Comparison of ENCODE assay signal across 10 mouse cellular contexts in genomic region chr10:120128601-120129277, GRCm38 (mm10). TPM values are rescaled to one million over a fixed set of nuclear protein-coding genes. Genes with fewer than 3 reads are reported as not detected.
DNase-seq lines count a peak whose midpoint lies in the region; ATAC-seq and TF ChIP-seq lines count a peak whose summit lies in the region.
"Had no signal": no experiment of that assay in that cellular context is flagged by ENCODE, and none has a peak within 500 bp of the region (broad histone marks: within the 10 kb centered on the region; RNA-seq: fewer than 3 reads in every experiment).

No protein-coding gene starts in this region.

- no peaks in the 10 kb centered on the region for H3K4me1 ChIP-seq in heart, embryonic 14.5 days (ENCODE audit: control insufficient read depth in 2 of 2, insufficient read depth in 2 of 2, low read length in 2 of 2)
- H3K4me1 ChIP-seq in intestine, embryonic 16.5 days (ENCODE audit: control insufficient read depth, insufficient read depth, low read length) = no peaks in the 10 kb centered on the region
- peaks cover 7% of the 10 kb centered on the region for H3K4me1 ChIP-seq in limb, embryonic 13.5 days
- no peaks in the 10 kb centered on the region; the same call in 1 of the 2 replicates for H3K4me1 ChIP-seq in forebrain, embryonic 12.5 days
- H3K4me1 ChIP-seq: liver, embryonic 13.5 days had no signal

- DNase-seq in heart, postnatal 36 days = no peak
- peak; percentile 11 for DNase-seq in brain, embryonic 14.5 days (ENCODE audit: low read depth)
- DNase-seq in left cerebral cortex, adult 11 months (ENCODE audit: low spot score) = no peak
- DNase-seq in left cerebral cortex, postnatal 14 days (ENCODE audit: low spot score in 2 of 2) = no peak
- DNase-seq: liver, embryonic 13.5 days; right cerebral cortex, postnatal 25 days had no signal

- peak overlapping the region; percentile 44 for H3K4me2 ChIP-seq in heart, embryonic 14.5 days (ENCODE audit: low read length)
- peak overlapping the region; percentile 47 for H3K4me2 ChIP-seq in intestine, embryonic 16.5 days (ENCODE audit: low read depth, low read length)
- peak overlapping the region; percentile 29 for H3K4me2 ChIP-seq in limb, embryonic 13.5 days (replicated peaks)
- H3K4me2 ChIP-seq in forebrain, embryonic 12.5 days = no peak overlapping the region
- H3K4me2 ChIP-seq: liver, embryonic 13.5 days had no signal

- H3K36me3 ChIP-seq in heart, embryonic 14.5 days (ENCODE audit: control insufficient read depth, insufficient read depth, low read length) = no peaks in the 10 kb centered on the region
- no peaks in the 10 kb centered on the region for H3K36me3 ChIP-seq in intestine, embryonic 16.5 days (ENCODE audit: control insufficient read depth, insufficient read depth, low read length)
- no peaks in the 10 kb centered on the region for H3K36me3 ChIP-seq in limb, embryonic 13.5 days
- H3K36me3 ChIP-seq in forebrain, embryonic 12.5 days (replicated peaks) = no peaks in the 10 kb centered on the region
- H3K36me3 ChIP-seq: liver, embryonic 13.5 days had no signal

- WGBS in heart, embryonic 14.5 days = 44% methylated on average over 13 of the region's 13 CpGs
- WGBS in intestine, embryonic 16.5 days = 33% methylated on average over 13 of the region's 13 CpGs
- WGBS in limb, embryonic 13.5 days = 33% methylated on average over 13 of the region's 13 CpGs
- WGBS in forebrain, embryonic 12.5 days = 54% methylated on average over 13 of the region's 13 CpGs

- H3K4me3 ChIP-seq in heart, embryonic 14.5 days (ENCODE audit: control insufficient read depth in 1 of 2, insufficient read depth in 1 of 2, low read depth in 1 of 2, low read length in 2 of 2) = no peak overlapping the region
- H3K4me3 ChIP-seq in intestine, embryonic 16.5 days (ENCODE audit: low read length) = peak overlapping the region; percentile 13; the same call in 1 of the 2 replicates
- no peak overlapping the region for H3K4me3 ChIP-seq in limb, embryonic 13.5 days
- H3K4me3 ChIP-seq in forebrain, embryonic 12.5 days (replicated peaks) = no peak overlapping the region
- H3K4me3 ChIP-seq: liver, embryonic 13.5 days had no signal

- H3K9me3 ChIP-seq in heart, embryonic 14.5 days (ENCODE audit: control insufficient read depth, low read length) = no peaks in the 10 kb centered on the region
- no peaks in the 10 kb centered on the region for H3K9me3 ChIP-seq in intestine, embryonic 16.5 days (ENCODE audit: control insufficient read depth, low read length)
- no peaks in the 10 kb centered on the region for H3K9me3 ChIP-seq in limb, embryonic 13.5 days
- no peaks in the 10 kb centered on the region for H3K9me3 ChIP-seq in forebrain, embryonic 12.5 days
- H3K9me3 ChIP-seq: liver, embryonic 13.5 days had no signal

- no peak for ATAC-seq in heart, embryonic 14.5 days (ENCODE audit: insufficient number of reproducible peaks, insufficient read depth, low FRiP score, low read depth)
- ATAC-seq in intestine, embryonic 16.5 days = no peak
- ATAC-seq in limb, embryonic 13.5 days (ENCODE audit: low FRiP score, low read depth) = no peak
- ATAC-seq in forebrain, embryonic 12.5 days (ENCODE audit: low FRiP score) = no peak

- H3K9ac ChIP-seq in heart, embryonic 14.5 days (ENCODE audit: low read length) = no peak overlapping the region
- H3K9ac ChIP-seq in intestine, embryonic 16.5 days (ENCODE audit: low read depth, low read length) = 0 out of 2 replicates have a peak overlapping the region, but pooled peaks have one; percentile 12
- no peak overlapping the region for H3K9ac ChIP-seq in limb, embryonic 13.5 days
- H3K9ac ChIP-seq in forebrain, embryonic 12.5 days = no peak overlapping the region
- H3K9ac ChIP-seq: liver, embryonic 13.5 days had no signal

- H3K27ac ChIP-seq in heart, embryonic 14.5 days (replicated peaks in 1 of 2; ENCODE audit: control insufficient read depth in 1 of 2, insufficient read depth in 1 of 2, low read depth in 2 of 2, low read length in 2 of 2) = no peak overlapping the region
- no peak overlapping the region for H3K27ac ChIP-seq in intestine, embryonic 16.5 days (ENCODE audit: low read length)
- H3K27ac ChIP-seq in limb, embryonic 13.5 days = no peak overlapping the region
- H3K27ac ChIP-seq in forebrain, embryonic 12.5 days = no peak overlapping the region
- H3K27ac ChIP-seq: liver, embryonic 13.5 days had no signal

- no peak for TF ChIP-seq POLR2A in brain, embryonic 14.5 days (IDR thresholded peaks at IDR 0.05; ENCODE audit: borderline replicate concordance, extremely low read depth, insufficient read depth, insufficient read length, poor library complexity, severe bottlenecking)

- no peak for TF ChIP-seq CTCF in brain, embryonic 14.5 days (IDR thresholded peaks at IDR 0.05; ENCODE audit: borderline replicate concordance, extremely low read depth, insufficient read depth, insufficient read length)

- intact Hi-C loops in heart, postnatal 36 days (cut with DNase I) = no loop called here
- intact Hi-C loops in left cerebral cortex, postnatal 14 days (cut with DNase I) = loop anchor here (5.0 to 10.0 kb wide), 3 partner anchors 244 to 481 kb away; no protein-coding TSS in a partner anchor

- no peaks in the 10 kb centered on the region for H3K27me3 ChIP-seq in heart, embryonic 14.5 days (ENCODE audit: control insufficient read depth, insufficient read depth, low read length)
- no peaks in the 10 kb centered on the region for H3K27me3 ChIP-seq in intestine, embryonic 16.5 days (replicated peaks; ENCODE audit: control insufficient read depth, insufficient read depth, low read length)
- 0 out of 2 replicates have a peak, but pooled peaks cover 6% of the 10 kb centered on the region for H3K27me3 ChIP-seq in limb, embryonic 13.5 days
- H3K27me3 ChIP-seq in forebrain, embryonic 12.5 days = 0 out of 2 replicates have a peak, but pooled peaks cover 4% of the 10 kb centered on the region

RNA-seq across cellular contexts. Expression of gene Helb, which starts 16.0 kb away (rescaled TPM):
- polyA plus RNA-seq in heart, embryonic 14.5 days (2014; fragmentation: Nextera tagmentation; extraction: Ambion mirVana) = 6.0 and 8.1 TPM in 2 replicates
- total RNA-seq in heart, postnatal 36 days (2021) = 10 to 100 TPM; 10.6 to 14.7 TPM
- 3.6 and 4.7 TPM in 2 replicates for polyA plus RNA-seq in brain, embryonic 14.5 days (2012; rRNA removed)
- 4.1 and 4.2 TPM in 2 replicates for polyA plus RNA-seq in intestine, embryonic 16.5 days (2015; fragmentation: Nextera tagmentation; extraction: Ambion mirVana)
- 9.1 and 9.2 TPM in 2 replicates for polyA plus RNA-seq in limb, embryonic 13.5 days (2015; fragmentation: Nextera tagmentation; extraction: Ambion mirVana)
- total RNA-seq in left cerebral cortex, postnatal 14 days (2021) = 1 to 10 TPM; 3.1 to 3.7 TPM
- 5.2 and 6.0 TPM in 2 replicates for polyA plus RNA-seq in forebrain, embryonic 12.5 days (2016; fragmentation: Nextera tagmentation; extraction: Ambion mirVana)
